Mouse (Mus musculus): ENCODE data around the gene Npat.

Npat gene

GRCm38 (mm10) chr9:53609306-53609967, 72.6 kb downstream of the Npat start:
- 0 out of 2 replicates have a peak, but pooled peaks have one; percentile 46 for ATAC-seq (ENCODE audit: insufficient number of reproducible peaks, low FRiP score, low TSS enrichment)

GRCm38 (mm10) chr9:53609968-53610781, 73.3 kb downstream of the Npat start, which contains the start of gene Acat1:
TSS of gene Acat1 (minus strand) at chr9:53610382.
- ATAC-seq (ENCODE audit: insufficient number of reproducible peaks, low FRiP score, low TSS enrichment), result peak; percentile 86

GRCm38 (mm10) chr9:53614286-53614685, 77.4 kb downstream of the Npat start:
- no peak for ATAC-seq (ENCODE audit: insufficient number of reproducible peaks, low FRiP score, low TSS enrichment)

- no peak for ATAC-seq (ENCODE audit: insufficient number of reproducible peaks, low FRiP score, low TSS enrichment)
Observed at GRCm38 (mm10) chr9:53615246-53615645, 78.4 kb downstream of the Npat start.

Data from cerebellum, adult (tissue).